Mouse (Mus musculus) CD4-positive naive resting alpha-beta T cell, adult 76 days (primary cell): Measurements from ENCODE around the gene Alpk1. TPM values are rescaled to one million over a fixed set of nuclear protein-coding genes. Genes with fewer than 3 reads are reported as not detected.

ENCODE experiments used
- total RNA-seq: library from RNA; stranded (reverse); gene quantifications from one replicate; pipeline ENCODE4 v1.2.4, GENCODE M21; 2023

The Alpk1 gene
- 1.8 TPM for total RNA-seq

GRCm38 (mm10) chr3:127780021-127780644, at the start of gene Alpk1:
Alpk1 (minus strand) TSS chr3:127780527.

GRCm38 (mm10) chr3:127789500-127790191, 9.3 kb upstream of the Alpk1 start, which contains the start of gene Tifa:
Tifa (plus strand) TSS chr3:127789805.

GRCm38 (mm10) chr3:127633080-127634032, 147.0 kb downstream of the Alpk1 start, which contains the start of gene Neurog2:
Neurog2 (plus strand) TSS chr3:127633135.

Other genes starting within 250 kb of the Alpk1 start
- 43.2 TPM for gene Larp7, start 227.2 kb downstream of the Alpk1 start, total RNA-seq
- 9.4 TPM for gene Zgrf1, start 227.0 kb downstream of the Alpk1 start, total RNA-seq
- not detected for gene Neurog2, start 147.4 kb downstream of the Alpk1 start, total RNA-seq
- 4.0 TPM for gene Tifa, start 9.3 kb upstream of the Alpk1 start, total RNA-seq
- 32.9 TPM for gene Ap1ar, start 57.0 kb upstream of the Alpk1 start, total RNA-seq
- 14.5 TPM for gene Fam241a, start 115.8 kb upstream of the Alpk1 start, total RNA-seq